Mouse (Mus musculus) layer of hippocampus, adult 18-20 months (tissue): Measurements from ENCODE around the gene Tmem151b. TPM values are rescaled to one million over a fixed set of nuclear protein-coding genes. Genes with fewer than 3 reads are reported as not detected.

Experiments used
- DNase-seq, 2 experiments: peaks; one replicate each; pipeline ENCODE4 v3.0.0; 2022; ENCODE audit warnings: low spot score in 2 of 2
- total RNA-seq, 2 experiments: library from RNA; stranded (reverse); gene quantifications; 2 replicates each; pipeline ENCODE4 v1.2.3; 2021

Gene Tmem151b
- total RNA-seq, 2 experiments from 2014 or later, result 112 to 119 TPM

GRCm38 (mm10) chr17:45584096-45584896 is 34.8 kb upstream of the Tmem151b start:
- peak in 1 of 2 experiments; percentile 72 for DNase-seq

DNA sequence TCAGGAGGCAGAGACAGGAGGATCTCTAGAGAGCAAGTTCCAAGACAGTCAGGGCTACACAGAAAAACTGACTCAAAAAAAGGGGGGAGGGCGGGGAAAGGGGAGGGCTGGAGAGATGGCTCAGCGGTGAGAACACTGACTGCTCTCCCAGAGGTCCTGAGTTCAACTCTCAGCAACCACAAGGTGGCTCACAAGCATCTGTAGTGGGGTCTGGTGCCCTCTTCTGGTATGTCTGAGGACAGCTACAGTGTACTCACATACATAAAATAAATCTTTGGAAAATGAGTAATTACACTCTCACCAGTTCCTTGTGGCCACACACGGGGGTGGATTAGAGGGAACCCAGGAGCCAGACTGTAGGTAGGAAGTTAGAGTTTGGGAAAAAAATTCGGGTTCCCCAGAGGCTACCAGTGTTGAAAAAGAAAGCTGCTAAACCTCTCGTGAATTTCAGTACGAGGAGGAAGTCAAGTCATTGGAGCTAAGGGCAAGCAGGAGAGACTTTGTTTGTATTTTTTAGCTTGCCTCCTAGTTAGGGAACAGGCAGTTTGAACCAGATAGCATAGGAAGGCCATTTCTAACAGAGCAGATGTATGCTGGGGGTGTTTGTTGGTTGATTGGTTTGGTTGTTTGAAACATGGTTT is 33.4 kb upstream of the Tmem151b start:
- no peak for DNase-seq

DNA sequence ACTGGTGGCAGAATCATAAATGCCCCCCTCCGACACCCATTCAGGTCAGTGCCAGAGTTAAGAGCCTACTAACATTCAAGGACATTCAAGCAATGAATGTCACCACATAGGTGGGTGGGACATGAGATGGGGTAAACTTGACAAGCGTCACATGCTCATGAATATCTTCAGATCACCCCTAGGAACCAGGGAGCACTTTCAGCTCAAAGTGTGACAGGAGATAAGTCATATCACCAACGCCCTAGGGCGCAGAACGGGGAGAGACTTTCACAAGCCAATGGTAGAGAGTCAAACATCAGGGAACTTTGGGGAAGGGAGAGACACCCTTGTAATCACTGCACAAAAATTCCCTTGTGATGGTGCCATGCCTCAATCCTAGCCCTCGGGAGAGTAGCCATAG is 32.7 kb upstream of the Tmem151b start:
- DNase-seq, result no peak

GRCm38 (mm10) chr17:45581567-45581983 is 32.1 kb upstream of the Tmem151b start:
- peak in 1 of 2 experiments; percentile 73 for DNase-seq

DNA sequence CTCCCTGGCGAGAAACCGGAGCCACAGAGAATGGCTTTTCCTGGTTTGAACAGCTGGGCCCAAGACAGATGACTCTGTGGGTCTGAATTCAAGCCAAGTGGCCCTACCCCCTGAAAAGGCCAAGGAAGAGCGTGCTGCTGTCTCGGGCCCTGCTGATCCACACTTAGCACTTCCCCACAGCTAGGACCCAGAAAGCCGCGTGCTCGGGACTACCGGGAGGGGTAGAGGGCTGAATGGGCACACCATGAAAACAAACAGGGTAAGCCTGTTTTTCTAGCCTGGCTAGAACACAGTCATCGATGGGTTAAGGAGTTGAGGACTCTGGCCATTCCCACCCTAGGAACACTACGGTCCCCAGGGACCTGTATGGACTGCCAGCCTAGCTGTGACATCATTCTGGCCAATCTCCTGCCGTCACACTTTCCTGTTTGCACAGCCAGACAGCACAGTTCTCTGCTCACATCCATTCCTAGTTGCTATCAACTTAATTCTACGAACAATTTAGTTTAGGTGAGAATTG is 31.5 kb upstream of the Tmem151b start:
- no peak for DNase-seq

DNA sequence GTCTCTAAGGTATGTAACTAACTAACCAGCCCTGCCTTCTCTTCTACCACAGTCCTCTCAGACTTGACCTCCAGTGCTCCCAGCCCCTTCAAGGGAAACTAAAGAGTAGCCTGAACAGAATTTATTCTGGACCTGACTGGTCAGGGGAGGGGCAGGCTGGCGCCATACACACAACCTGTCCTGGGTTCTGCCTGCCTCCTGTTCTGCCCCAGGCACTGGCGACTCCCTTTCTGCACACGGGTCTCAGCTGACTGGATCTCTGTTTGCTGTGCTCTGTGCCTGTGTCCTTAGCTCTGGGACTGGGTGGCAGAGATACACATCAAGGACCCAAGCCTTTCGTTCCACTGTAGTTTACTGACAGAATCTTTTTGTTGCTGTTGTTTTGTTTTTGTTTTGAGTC is 30.1 kb upstream of the Tmem151b start:
- DNase-seq, result no peak

DNA sequence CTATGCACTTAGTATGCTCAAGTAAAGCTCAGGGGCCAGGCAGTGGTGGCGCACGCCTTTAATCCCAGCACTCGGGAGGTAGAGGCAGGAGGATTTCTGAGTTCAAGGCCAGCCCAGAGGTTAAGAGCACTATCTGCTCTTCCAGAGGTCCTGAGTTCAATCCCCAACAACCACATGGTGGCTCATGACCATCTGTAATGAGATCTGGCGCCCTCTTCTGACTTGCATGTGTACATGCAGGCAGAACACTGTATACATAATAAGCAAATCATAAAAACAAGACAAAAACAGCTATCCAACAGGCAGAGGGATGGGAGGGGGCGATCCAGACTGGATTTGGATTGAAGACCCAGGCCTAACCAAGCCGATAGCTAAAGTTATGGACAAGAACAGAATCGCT is 29.4 kb upstream of the Tmem151b start:
- no peak for DNase-seq

DNA sequence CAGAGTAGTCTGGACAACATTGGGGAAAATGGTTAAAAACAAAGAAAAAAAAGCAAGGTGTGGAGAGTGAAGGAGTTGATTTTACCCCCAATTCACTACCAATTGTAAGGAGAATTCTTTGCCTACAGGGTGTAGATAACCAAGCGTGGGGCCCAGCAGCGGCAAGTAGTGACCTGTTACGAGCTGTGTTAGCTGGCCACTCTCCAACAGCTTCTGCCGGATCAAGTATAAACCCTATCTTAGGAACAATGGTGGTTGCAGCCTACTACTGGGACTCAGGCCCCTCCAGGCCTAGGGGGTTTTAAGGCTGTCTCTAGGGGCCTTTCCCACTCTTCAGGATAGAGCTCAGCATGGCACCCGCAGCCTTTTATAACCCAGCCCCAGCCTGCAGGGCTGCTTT is 28.8 kb upstream of the Tmem151b start:
- no peak for DNase-seq

DNA sequence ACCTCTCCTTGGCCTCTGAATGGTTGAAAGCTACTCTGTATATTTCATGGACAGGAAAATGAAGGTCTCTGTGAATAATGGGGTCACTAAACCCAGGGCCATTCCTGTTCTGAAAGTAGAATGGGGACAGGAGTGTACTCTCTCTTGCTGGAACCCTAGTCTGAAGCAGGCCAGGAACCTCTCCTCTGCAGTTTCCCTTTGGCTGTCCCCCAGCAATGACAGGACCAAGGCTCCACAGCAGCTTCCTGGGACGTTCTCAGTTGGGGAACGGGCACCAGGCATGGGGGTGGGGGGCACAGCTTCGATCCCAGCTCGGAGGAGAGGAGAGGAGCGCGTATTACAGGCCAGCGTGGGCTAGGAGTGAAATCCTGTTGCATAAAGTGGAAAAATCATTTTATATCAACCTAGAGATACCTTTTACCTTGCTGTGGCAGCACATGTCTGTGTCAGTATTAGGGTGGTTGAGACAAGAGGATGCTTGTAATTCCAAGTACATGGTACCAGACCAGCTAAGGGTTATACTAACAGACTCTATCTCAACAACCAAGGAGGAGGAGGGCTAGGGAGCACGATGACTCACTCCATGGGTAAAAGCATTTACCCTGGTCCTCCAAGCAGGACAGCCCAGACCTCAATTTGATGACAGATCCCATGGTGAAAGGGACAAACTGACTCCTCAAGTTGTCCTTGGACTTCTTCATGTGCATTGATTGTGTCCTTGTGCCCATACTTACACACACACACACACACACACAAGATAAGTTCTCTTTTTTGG is 25.8 kb upstream of the Tmem151b start:
- no peak for DNase-seq

GRCm38 (mm10) chr17:45574129-45574761 is 24.8 kb upstream of the Tmem151b start:
- peak; percentile 86 to 92 for DNase-seq

DNA sequence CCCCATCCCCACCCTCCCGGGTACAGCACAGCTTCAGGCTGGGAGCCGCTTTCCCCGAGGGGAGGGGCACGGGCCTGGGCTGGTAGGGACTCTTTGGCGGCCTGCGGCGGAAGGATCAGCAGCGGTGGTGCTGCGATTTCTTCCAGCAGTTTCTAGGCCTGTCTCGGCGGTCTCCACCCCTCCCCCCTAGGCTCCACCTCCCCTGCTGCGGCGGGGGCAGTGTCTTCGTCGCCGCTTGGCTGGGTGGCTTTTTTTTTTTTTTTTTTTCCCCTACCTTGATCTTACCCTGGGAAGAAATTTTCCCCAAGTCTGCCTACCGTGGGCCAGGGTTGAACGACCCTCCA is 24.3 kb upstream of the Tmem151b start:
- peak; percentile 93 to 98 for DNase-seq

DNA sequence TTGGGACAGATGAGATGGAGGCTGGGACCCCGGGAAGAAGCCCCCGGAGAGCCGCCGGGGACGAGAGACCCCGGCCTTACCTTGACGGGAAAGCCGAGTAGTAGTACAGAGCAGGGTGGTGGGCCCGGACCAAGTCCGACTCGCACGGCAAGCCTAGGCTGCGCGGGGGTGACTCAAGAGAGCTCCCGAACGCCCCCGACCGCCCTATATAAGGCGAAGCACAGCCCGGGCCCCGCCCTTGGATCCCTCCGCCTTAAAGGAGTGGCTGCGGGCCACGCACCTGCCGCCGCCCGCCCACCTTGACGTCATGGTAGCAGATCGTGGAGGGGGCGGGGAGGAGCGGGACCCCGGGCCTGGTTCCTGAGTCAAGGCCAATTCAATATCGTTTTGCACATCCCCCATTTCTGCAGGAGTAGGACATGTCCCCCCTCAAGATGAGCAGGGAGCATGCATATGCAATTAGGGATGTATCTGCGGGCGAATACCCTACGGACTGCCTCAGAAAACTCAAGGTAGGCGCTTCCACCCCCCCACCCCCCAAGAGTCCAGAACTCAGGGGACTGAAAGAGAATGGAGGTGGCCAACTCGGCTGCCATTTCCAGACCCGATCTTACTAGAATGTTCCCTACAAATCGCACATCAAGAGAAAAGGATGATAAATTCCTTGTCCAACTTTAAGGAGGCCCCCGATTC is 23.8 kb upstream of the Tmem151b start, which contains the start of gene Hsp90ab1:
Gene Hsp90ab1 (minus strand): TSS at position 185 of the 693 bp plus-strand sequence.
- DNase-seq, result peak; percentile 98 to 99

DNA sequence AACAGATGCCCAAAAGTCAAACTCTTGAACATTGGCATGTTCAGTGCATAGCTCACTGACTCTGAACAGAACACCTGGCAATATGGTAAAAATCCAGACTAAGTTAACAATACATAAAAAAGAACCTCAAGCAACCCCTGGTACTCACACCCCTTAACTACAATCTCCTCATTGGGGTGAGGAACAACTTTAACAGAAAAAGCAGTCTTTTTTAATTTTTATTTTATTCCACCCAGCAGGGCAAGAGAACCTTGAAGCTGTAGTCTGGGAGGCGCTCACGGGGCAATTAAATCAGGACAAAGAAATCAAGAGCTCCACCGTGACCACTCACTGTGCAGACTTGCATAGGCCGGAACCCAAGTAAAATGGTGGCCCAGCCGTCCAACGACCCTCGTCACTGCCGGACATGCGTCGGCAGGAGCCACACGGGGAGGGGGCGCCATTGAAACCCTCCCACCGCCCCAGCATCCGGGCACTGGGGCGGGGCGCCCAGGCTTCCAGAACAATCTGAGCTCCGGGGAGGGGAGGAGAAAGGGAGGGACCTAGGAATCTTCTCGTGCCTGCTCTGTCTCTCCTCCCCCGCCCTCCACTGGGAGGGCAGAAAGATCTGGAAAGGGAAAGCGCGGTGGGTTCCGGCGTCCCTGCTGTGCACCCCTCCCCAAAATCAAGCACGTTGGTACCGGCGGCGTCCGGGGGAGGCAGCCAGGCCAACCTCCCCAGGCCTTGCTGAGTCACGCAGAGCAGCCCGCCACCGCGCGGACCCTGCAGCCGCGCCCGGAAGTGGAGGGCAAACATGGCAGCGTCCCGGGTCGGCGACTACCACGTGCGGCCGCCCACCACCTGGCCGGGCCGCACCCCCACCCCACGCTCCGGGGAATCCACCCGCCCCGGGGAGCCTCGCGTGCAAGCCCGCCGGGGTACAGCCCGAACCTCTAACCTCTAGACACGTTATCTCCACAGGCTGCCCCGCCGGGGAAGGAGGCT is 22.9 kb upstream of the Tmem151b start:
- DNase-seq, result peak; percentile 77 to 79

- DNase-seq, result no peak
These were observed 20.5 kb upstream of the Tmem151b start for GRCm38 (mm10) chr17:45569999-45570398.

GRCm38 (mm10) chr17:45568990-45569389 is 19.5 kb upstream of the Tmem151b start:
- DNase-seq, result no peak

DNA sequence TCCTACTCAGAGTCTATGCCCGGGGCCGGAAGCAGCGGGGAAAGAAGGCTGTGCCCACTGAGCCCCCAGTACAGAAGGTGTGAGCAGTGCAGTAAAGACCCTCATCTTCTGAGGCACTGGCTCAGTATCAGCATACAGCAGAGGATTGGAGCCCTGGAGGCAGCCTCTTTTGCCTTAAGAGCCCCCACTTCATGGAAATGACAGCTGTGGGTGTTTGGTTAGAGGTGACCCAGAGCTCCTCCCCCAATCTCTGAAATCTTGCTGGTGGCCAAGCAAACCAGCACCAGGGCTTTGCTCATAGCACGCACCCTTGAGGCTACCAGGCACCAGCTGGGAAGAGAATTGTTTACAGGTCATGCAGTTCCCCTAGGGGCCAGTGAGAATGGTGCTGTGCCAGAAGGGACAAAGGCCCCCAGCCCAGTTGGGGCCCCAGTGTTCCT is 17.7 kb upstream of the Tmem151b start:
- no peak for DNase-seq

DNA sequence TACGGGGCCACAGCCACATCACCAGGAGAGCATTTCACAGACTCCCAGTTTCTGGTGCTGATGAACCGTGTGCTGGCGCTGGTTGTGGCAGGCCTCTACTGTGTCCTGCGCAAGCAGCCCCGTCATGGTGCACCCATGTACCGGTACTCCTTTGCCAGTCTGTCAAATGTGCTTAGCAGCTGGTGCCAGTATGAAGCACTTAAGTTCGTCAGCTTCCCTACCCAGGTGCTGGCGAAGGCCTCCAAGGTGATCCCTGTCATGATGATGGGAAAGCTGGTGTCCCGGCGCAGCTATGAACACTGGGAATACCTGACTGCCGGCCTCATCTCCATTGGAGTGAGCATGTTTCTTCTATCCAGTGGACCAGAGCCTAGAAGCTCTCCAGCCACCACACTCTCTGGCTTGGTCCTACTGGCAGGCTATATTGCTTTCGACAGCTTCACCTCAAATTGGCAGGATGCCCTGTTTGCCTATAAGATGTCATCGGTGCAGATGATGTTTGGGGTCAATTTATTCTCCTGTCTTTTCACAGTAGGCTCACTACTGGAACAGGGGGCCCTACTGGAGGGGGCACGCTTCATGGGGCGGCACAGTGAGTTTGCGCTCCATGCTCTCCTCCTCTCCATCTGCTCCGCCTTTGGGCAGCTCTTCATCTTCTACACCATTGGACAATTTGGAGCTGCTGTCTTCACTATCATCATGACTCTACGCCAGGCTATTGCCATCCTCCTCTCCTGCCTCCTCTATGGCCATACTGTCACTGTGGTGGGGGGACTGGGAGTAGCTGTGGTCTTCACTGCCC is 17.1 kb upstream of the Tmem151b start:
- DNase-seq, result peak in 1 of 2 experiments; percentile 65

GRCm38 (mm10) chr17:45566031-45566359 is 16.5 kb upstream of the Tmem151b start:
- DNase-seq, result no peak

- DNase-seq, result no peak
These were observed 15.6 kb upstream of the Tmem151b start for GRCm38 (mm10) chr17:45565103-45565502.
